In the genomic region with DNA sequence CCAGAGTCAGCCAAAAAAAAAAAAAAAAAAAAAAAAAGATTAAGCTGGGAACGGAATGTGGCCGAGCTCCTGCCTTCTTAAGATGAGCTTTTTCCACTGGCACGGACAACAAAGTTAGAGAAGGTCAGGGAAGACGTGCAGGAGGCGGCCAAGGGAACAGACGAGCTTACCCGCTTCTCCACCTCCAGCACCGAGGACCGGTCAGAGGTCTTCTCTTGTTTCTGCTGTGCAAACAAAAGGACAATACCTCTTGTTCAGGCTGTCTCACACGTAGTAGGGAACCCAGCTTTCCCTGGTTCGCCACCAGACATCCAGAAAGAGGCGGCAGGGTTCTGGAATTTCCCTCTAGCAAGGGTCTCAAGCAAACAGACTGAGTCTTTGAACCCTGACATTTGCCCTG, we compare ENCODE assay signal across 12 mouse cellular contexts.
DNase-seq lines count a peak whose midpoint lies in the region; ATAC-seq and TF ChIP-seq lines count a peak whose summit lies in the region.
"Had no signal": no experiment of that assay in that cellular context is flagged by ENCODE, and none has a peak within 500 bp of the region (broad histone marks: within the 10 kb centered on the region; RNA-seq: fewer than 3 reads in every experiment).

No protein-coding gene starts in this region.

- 0 out of 2 replicates have a peak, but pooled peaks have one; percentile 18 for ATAC-seq in heart, embryonic 14.5 days (ENCODE audit: insufficient number of reproducible peaks, insufficient read depth, low FRiP score, low read depth)
- ATAC-seq in intestine, embryonic 15.5 days, result peak; percentile 56
- no peak; the same call in 1 of the 2 replicates for ATAC-seq in stomach, postnatal 0 days (ENCODE audit: low FRiP score, low TSS enrichment)
- no peak for ATAC-seq in frontal cortex, adult (ENCODE audit: low TSS enrichment)
- ATAC-seq: hindbrain, embryonic 16.5 days had no signal

- H3K9me3 ChIP-seq in heart, embryonic 14.5 days (ENCODE audit: control insufficient read depth, low read length), result no peaks in the 10 kb centered on the region
- H3K9me3 ChIP-seq in intestine, embryonic 15.5 days, result no peaks in the 10 kb centered on the region
- H3K9me3 ChIP-seq in stomach, postnatal 0 days (ENCODE audit: control insufficient read depth, low read length), result no peaks in the 10 kb centered on the region
- H3K9me3 ChIP-seq: limb, embryonic 13.5 days had no signal

- 67% methylated on average over 12 of the region's 12 CpGs for WGBS in heart, embryonic 14.5 days
- whole genome bisulfite sequencing in intestine, embryonic 15.5 days, result 51% methylated on average over 12 of the region's 12 CpGs
- WGBS in stomach, postnatal 0 days, result 29% methylated on average over 12 of the region's 12 CpGs

- intact Hi-C loops in heart, postnatal 14 days (cut with DNase I), result no loop called here

- no peak overlapping the region for H3K4me3 ChIP-seq in heart, embryonic 14.5 days (ENCODE audit: control insufficient read depth in 1 of 2, insufficient read depth in 1 of 2, low read depth in 1 of 2, low read length in 2 of 2)
- H3K4me3 ChIP-seq in intestine, embryonic 15.5 days (replicated peaks), result no peak overlapping the region
- no peak overlapping the region for H3K4me3 ChIP-seq in stomach, postnatal 0 days (ENCODE audit: low read depth, low read length)
- H3K4me3 ChIP-seq: limb, embryonic 13.5 days; myocyte had no signal

- peaks cover 79% of the 10 kb centered on the region for H3K36me3 ChIP-seq in heart, embryonic 14.5 days (ENCODE audit: control insufficient read depth, insufficient read depth, low read length)
- H3K36me3 ChIP-seq in intestine, embryonic 15.5 days, result 0 out of 2 replicates have a peak, but pooled peaks cover 8% of the 10 kb centered on the region
- peaks cover 5% of the 10 kb centered on the region; the same call in 1 of the 2 replicates for H3K36me3 ChIP-seq in stomach, postnatal 0 days (ENCODE audit: control insufficient read depth, insufficient read depth, low read length)

- H3K27me3 ChIP-seq in heart, embryonic 14.5 days (ENCODE audit: control insufficient read depth, insufficient read depth, low read length), result no peaks in the 10 kb centered on the region
- no peaks in the 10 kb centered on the region for H3K27me3 ChIP-seq in intestine, embryonic 15.5 days (replicated peaks)
- H3K27me3 ChIP-seq in stomach, postnatal 0 days (ENCODE audit: control insufficient read depth, insufficient read depth, low read length), result no peaks in the 10 kb centered on the region
- H3K27me3 ChIP-seq: limb, embryonic 13.5 days had no signal

- H3K4me1 ChIP-seq in heart, embryonic 14.5 days (ENCODE audit: control insufficient read depth in 2 of 2, insufficient read depth in 2 of 2, low read length in 2 of 2), result peaks cover 26 to 35% of the 10 kb centered on the region in 2 experiments
- H3K4me1 ChIP-seq in intestine, embryonic 15.5 days (replicated peaks), result peaks cover 49% of the 10 kb centered on the region
- peaks cover 8% of the 10 kb centered on the region; the same call in 1 of the 2 replicates for H3K4me1 ChIP-seq in stomach, postnatal 0 days (replicated peaks; ENCODE audit: control insufficient read depth, insufficient read depth)

- no peak for TF ChIP-seq CTCF in stomach, postnatal 0 days (IDR thresholded peaks at IDR 0.05; ENCODE audit: low read depth)

- no peak for TF ChIP-seq EP300 in stomach, postnatal 0 days (optimal IDR thresholded peaks at IDR 0.05)

- H3K9ac ChIP-seq in heart, embryonic 14.5 days (ENCODE audit: low read length), result no peak overlapping the region
- no peak overlapping the region for H3K9ac ChIP-seq in intestine, embryonic 15.5 days
- H3K9ac ChIP-seq in stomach, postnatal 0 days (ENCODE audit: low read length), result no peak overlapping the region; the same call in 1 of the 2 replicates
- H3K9ac ChIP-seq: limb, embryonic 13.5 days had no signal

- DNase-seq in heart, postnatal 14 days, result no peak
- peak; percentile 43 for DNase-seq in lung, postnatal 36 days
- no peak for DNase-seq in lung, postnatal 25 days (ENCODE audit: low spot score)
- no peak for DNase-seq in stomach, postnatal 0 days (ENCODE audit: low spot score)
- DNase-seq: cerebellum, postnatal 25 days; spleen, adult 18-20 months had no signal

- H3K4me2 ChIP-seq in heart, embryonic 14.5 days (ENCODE audit: low read length), result no peak overlapping the region
- no peak overlapping the region for H3K4me2 ChIP-seq in intestine, embryonic 15.5 days (replicated peaks)
- H3K4me2 ChIP-seq in stomach, postnatal 0 days (replicated peaks; ENCODE audit: low read depth), result no peak overlapping the region
- H3K4me2 ChIP-seq: limb, embryonic 13.5 days had no signal

- peak overlapping the region in 1 of 2 experiments; percentile 42; a peak in 1 of 4 replicates for H3K27ac ChIP-seq in heart, embryonic 14.5 days (replicated peaks in 1 of 2; ENCODE audit: control insufficient read depth in 1 of 2, insufficient read depth in 1 of 2, low read depth in 2 of 2, low read length in 2 of 2)
- H3K27ac ChIP-seq in intestine, embryonic 15.5 days, result peak overlapping the region; percentile 89
- H3K27ac ChIP-seq in stomach, postnatal 0 days (replicated peaks), result peak overlapping the region; percentile 87
- H3K27ac ChIP-seq: limb, embryonic 13.5 days had no signal

Comparison
In these comparisons a context has a peak if more than half of its experiments do, and no peak if none do; other contexts are left out.
1. ATAC-seq: peak in heart, embryonic 14.5 days (single experiment) and intestine, embryonic 15.5 days (single experiment); none in stomach, postnatal 0 days (single experiment) and frontal cortex, adult (single experiment).